Mouse (Mus musculus): ENCODE results near the gene 2210011C24Rik.
"Not testable (repeated sequence)": the region's sequence is repeated elsewhere in the genome, so short reads cannot be mapped to it uniquely, and the experiment has no call there.

Gene 2210011C24Rik

DNA sequence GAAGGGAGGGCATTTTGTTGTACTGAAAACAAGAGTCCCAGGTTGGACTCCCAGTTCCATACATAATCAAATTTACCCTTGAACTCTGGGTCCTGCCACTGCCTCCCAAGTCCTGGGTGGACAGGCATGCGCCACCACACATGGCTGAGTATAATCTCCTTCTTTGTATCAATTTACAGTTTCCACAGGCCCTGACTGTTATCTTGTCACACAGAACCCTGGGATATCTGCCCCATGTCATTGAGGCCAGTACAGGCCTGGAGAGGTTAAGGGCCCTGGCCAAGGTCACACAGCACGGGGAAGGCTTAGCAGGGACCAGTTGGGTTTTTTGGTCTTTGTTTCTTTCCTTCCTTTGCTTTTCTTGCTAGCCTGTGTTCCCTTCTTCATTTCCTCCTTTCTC lies 19.5 kb downstream of the 2210011C24Rik start:
- DNase-seq: no peak

DNA sequence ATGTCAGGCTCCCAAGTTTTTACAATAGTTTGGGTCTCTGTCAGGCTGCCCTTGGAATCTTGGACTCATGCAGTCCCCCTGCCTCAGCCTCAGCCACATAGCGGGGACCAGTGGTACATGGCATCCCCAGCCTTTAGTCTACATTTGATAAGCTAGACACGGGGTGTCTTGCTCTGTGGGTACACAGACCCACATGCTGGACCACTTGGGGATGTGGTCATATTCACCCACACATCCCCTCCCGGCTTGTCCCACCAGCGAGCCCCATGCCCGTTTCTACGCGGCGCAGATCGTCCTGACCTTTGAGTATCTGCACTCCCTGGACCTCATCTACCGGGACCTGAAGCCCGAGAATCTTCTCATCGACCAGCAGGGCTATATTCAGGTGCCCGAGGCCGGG lies 21.8 kb downstream of the 2210011C24Rik start:
- DNase-seq: no peak

DNA sequence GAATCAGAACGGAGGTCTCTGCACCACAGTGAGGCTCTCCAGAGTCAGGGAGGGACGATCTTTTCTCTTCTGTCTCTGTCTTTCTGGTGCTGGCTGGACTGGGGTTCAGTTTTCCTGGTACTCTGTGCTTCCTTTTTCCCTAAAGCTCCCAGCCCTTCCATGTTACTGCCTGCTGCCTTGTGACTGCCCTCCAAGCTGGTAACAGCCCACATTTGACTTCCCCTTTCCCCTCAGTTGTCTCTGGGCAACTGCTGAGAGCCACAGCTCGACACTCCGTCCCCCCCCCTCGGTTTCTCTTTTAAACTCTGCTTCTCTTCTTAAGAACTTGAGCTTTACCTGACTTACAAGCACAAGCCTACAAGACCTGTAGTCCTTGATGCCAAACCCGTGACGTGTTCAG lies 22.7 kb downstream of the 2210011C24Rik start:
- DNase-seq: no peak

DNA sequence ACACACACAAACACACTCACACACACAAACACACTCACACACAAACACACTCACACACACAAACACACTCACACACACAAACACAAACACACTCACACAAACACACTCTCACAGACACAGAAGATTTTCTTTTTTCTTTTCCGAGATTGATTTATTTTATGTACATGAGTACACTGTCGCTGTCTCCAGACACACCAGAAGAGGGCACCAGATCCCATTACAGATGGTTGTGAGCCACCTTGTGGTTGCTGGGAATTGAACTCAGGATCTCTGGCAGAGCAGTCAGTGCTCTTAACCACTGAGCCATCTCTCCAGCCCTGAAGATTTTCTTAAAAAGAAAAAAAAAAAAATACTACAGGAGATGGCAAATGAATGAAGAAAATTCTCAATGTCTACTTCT lies 28.7 kb downstream of the 2210011C24Rik start:
- not testable (repeated sequence) for DNase-seq

DNA sequence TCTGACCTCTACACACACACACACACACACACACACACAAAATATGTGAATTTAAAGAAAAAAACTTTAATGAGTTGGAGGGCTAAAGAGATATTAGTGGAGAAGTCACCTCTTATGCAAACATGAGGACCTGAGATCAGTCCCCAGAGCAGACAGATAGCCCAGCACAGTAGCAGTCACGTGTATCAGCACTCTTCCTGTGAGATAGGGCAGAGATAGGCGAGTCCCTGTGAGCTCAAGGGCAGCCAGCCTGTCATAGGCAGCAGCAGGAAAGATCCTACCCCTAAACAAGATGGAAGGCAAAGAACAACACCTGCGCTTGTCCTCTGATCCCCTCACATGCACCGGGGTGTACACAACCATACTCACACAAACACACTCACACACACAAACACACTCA lies 29.5 kb downstream of the 2210011C24Rik start:
- no peak for DNase-seq

DNA sequence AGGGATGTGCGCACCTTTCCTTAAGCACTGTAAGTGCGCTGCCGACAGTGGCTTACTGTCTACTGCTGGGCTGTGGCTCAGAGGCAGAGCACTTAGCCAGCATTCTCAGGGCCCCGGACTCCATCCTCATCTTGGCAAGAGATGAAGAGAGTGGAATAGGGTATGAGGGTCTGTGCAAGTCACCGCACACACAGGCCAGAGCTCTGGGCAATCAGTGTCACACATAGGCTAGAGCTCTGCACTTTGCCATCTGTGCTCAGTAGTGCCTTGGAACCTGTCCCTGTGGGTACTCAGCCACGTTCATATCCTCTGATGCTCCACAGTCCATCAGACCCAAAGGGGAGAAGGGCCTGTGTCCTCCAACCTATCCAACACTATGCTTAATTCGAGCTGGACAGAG lies 30.4 kb downstream of the 2210011C24Rik start:
- no peak for DNase-seq

DNA sequence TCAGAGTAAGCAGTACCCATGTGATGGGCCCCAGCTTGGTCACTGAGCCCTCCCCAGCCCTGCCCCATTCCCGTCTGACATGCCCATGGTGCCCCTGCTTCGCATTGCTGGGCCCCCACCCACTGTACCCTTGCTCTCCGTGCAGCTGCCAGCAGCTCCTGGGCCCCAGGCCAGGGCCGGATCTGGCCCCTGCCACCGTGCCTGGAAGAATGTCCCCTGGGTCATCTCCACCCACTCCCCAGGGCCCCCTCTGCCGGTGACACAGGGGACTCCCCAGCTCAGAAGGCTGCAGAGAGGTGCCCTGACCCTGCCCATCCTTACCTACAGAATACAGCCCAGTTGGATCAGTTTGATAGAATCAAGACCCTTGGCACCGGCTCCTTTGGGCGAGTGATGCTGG lies 31.1 kb downstream of the 2210011C24Rik start:
- DNase-seq: no peak

DNA sequence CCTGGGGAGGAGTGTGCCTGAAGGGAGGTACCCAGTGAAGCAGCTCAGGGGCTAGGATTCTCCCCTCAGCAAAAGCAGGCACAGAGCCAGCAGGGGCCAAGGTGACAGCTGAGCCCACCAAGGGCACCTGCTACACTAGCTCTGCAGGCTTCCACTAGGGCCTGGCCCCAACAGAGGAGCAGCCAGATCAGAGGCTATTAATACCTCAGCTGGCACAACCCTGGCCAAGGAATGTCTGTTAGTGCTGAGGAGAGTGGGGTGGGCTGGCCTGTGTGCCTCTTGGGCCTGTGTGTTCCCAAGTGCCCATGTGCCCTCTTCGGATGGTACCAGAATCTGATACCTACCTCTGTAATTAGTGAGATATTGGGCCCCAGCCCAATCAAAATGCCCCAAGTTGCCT lies 31.7 kb downstream of the 2210011C24Rik start:
- DNase-seq: no peak

DNA sequence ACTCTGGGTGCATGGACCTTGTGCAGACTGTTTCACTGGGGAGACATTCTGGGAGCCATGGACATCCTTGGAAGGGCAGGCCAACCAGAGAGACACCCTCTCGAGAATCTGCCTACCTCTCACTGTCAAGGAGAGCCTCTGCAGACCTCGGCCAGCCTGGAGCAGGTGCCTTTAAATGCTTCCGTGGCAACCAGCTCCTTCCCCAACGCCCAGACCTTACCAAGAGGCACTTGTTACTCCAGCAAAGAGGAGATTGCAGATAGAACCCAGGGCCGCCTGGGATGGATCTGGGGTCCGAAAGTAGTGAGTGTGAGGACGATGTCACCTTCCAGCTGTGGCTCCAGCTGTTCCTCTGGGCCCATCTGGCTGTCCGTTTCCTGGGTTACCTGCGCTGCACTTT lies 33.8 kb downstream of the 2210011C24Rik start:
- DNase-seq: no peak

DNA sequence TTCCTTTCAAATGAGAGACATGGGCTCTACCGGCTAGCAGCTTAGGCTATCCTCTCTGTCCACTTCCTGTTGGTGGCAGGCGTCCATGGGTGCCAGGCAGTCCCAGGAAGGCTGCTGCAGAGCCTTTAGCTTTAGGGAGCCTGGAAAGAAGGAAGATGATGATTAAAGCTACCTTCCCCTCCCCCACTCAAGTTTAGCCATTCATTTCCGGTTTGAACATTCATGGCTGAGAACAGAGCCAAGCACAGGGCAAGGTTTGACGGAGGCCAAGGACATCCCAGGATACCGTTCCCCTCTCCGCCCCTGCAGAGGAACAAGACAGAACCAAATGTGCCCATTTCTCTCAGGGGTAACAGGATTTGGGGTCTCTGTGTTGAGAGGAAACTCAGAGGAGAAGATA lies 34.3 kb downstream of the 2210011C24Rik start:
- no peak for DNase-seq

DNA sequence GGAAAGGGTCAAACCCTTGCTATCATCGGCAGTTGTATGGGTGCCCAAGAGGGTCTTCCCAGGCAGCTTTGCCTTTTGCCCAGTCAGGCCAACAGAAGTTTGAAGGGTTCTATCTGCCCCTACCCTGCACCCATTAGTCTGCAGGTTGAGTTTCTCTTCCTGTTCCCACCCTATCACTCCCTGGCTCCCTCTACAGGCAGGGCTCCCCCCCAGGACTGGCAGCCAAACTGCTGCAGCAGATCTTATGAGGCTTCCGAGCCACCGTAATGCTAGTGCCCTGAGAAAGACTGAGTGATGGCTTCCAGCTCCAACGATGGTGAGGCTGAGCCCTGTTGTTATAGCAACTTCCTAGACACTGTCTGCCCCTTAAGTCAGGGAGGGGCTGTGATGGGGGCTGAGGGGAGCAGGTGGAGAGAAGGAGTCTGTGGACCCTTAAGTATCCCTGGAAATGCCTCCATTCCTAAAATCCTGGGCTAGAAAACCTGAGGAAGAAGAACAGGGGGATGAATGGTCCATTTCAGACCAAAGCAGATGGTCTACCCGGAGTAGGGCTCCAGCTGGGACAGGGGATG lies 35.1 kb downstream of the 2210011C24Rik start:
- no peak for DNase-seq

DNA sequence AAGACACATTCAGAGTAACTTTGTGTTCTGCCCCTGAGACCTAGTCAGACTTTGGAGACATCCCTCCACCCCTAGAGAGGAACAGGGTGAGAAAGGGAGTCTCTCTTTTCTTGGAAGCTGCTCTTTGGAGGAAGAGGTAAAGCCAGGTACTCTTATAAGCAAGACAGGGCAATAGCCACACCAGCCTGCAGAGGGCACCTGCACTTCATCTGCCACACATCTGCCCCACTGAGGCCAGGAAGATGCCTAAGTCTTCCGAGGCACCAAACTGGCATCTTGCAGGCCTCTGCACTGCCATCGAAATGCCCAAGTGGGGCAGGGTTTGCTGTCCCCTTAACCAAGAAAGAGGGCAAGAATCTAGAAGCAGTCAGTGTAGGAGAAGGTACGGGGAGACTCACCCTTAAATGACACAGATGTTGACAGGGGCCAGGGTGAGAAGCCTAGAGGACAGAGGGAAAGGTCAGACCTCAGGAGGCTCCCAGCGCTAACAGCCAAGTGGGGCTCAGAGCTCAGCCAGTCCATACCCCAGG lies 35.8 kb downstream of the 2210011C24Rik start:
- DNase-seq: no peak

DNA sequence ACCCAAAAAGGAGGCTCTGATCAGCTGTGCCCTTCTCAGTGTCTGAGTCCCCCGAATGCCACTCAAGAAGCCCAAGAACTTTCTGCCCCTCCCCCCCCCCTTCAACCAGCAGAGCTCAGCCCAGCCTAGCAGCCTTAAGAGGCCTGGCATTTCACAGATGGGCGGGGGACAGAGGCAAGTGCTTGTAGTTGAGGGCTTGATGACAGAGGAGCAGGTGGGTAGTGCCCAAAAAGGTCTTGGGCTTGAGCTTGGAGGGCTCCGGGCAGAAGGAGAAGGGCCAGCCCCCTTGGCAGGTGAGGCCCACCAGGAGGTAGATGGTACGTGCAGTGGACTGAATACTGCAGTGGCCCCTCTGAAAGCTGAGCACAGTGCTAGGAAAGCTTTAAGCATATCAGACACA lies 37.5 kb downstream of the 2210011C24Rik start:
- no peak for DNase-seq

DNA sequence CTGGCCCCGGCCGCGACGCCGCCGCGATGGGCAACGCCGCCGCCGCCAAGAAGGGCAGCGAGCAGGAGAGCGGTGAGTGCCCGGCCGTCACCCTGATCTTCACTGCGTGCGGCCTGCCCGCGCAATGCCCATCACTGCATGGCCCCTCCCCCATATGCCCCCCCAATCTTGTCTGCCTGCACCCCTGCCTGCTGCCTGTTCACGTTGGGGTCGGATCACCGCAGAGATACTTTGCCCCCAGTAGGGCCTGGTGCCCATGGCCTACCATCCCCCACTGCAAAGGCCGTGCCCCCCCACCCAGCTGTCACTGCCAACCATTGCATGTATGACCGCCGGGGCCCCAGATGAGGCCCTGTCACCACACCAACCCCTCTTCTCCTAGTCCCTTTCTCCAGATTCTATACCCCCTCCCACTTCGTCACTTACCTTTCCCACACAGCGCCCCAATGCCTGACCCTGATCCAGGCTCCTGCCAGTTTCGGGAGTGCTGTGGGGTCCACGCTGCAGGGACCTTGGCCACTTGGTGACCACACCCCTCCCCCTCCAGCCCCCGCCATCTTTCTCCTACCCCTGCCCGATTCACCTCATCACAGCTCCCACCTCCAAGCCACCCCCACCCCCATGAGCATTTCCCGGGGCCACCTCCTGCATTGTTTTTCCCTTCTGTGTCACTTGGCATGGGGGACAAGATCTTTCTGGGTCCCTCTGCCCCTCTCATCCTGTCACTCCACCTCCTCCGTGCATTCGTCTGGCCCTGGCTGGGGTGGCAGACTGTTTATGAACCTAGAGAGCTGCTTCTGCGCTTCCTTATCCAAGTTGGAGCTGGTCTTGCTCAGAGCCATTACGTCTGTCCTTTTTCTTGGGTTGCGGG lies 38.6 kb downstream of the 2210011C24Rik start:
- DNase-seq: peak; percentile 43

DNA sequence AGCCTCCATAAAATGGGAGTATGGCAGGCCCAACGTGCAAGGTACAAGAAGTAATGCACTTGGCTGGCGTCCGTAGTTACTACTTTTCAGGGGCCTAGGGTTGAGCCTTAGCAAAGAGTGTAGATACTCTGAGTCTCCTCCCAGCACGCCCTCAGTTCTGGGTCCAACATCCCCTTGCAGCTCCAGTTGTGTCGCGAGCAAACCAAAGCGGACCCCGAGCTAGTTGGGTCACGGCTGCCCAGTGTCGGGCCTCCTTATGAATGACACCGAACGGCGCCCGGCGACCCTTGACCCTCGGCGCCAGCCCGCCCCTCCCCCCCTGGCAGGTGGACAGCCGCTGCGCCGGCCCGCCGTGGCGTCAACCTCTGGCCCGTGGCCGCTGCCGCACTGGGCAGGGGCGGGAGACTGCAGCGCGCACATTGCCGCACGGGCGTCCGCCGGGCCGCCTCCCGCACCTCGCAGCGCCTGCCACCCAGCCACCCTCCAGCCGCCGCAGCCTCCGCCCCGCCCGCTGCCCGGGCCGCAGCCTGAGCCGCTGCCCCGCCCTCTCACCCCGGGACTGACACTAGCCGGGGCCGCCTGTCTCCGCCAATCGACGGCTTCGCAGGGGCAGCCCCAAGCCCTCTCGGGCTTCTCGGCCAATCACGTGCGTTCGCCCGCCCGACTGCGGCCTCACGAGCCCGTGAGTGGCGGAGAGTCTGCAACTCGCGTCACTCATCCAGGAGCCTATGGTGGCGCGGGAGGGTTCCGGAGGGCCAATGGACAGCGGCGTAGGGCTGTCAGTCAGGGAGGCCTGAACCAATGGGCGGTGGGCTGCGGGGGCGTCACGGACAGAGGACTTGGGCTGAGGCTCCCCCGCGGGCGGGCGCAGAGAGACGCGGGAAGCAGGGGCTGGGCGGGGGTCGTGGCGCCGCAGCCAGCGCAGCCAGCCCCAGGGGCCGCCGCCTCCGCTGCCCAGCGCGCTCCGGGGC lies 39.5 kb downstream of the 2210011C24Rik start, which contains the start of gene Prkaca:
Gene Prkaca (plus strand): TSS at position 844 of the 971 bp plus-strand sequence.
- DNase-seq: peak; percentile 98

DNA sequence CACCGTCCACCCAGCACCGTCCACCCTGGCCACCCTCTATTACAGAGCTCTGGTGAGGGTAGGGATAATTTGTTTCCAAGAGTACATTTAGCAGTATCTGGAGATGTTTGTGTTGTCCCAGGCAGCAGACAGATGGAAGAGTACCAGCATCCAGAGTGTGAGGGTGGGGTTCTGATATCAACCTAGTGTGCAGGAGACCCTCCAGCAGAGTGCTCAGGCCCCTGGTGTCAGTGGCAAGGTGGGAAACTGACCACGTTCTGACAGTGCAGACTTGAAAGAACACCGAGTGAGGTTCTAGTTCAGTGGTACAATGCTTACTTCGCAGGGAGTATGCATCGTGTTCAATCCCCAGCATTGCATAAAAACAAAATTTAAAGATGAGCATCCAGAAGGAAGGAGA lies 40.3 kb downstream of the 2210011C24Rik start:
- no peak for DNase-seq

DNA sequence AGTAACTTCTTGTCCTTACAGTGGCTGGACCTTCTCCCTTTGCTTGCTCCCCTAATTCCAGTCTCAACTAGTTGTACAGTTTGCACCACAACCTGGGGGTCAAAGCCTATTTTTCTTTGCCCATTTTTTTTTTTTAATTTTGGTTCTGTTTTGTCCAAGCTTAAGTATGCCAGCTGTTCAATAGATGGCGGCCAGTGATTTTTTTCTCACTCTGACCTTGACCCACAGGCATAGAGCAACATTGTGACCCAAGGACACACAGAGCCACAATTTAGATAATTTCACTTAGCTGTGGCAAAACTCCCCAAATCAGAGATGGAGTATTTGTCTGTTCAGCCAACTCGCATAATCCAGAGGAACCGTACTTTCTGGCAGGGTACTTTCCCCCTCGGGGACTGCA lies 40.9 kb downstream of the 2210011C24Rik start:
- DNase-seq: no peak

DNA sequence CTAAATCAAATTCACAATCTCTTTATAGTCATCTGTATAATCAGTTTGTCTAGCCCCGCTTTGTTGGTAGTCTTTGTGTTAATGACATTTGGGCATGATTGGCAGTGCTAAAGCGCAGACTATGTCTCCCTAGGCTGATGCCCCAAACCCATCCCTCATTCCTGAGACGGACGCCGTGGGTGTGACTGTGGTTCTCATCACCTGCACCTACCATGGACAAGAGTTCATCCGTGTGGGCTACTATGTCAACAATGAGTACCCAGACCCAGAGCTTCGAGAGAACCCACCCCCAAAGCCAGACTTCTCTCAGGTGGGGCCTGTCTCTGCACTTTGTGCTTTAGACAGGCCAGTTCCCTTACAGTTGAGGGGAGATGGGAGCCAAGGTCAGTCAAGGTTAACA lies 44.3 kb downstream of the 2210011C24Rik start:
- DNase-seq: no peak

DNA sequence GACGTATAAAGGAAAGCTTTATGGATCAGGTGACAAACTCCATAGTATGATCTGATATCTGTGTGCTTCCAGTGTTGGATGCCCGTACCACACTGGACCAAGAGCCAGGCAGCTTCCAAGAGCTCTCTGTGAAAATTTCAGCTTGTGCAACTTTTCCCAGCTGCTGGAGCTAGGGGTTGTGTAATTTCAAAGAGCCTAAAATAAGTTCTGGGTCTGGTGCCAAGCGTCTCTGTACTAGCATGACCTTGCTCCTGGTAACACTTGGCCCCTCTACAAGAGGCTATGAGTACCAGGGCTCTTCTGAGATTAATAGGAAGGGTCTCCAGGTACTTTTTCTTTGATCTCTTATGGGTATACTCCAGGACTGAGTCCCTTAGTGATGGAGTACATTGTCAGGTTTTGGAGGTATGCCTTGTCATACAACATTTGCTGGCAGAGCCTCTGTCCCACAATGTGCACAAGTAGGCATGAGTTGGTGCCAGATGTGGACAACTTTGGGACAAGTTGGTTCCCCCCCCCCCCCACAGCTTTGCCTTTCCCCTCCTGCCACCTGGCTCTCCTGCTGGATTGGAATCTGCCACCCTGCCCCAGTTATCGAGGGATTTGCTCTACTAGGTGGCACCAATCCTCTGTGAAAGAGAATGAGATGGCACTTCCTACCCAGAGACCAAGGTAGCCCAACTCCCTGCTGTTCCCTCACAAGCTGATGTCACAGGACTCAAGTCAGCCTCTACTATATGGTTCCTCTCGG lies 47.8 kb downstream of the 2210011C24Rik start:
- DNase-seq: no peak
